Mouse (Mus musculus) limb, embryonic 14.5 days (tissue): ENCODE data around the gene Ppfia1. TPM values are rescaled to one million over a fixed set of nuclear protein-coding genes. Genes with fewer than 3 reads are reported as not detected.

Experiments used
- ATAC-seq: fragments of 200-750 bp; cut with Nextera tagmentation; 2 replicates; pipeline ENCODE4 v1.8.0; 2017; ENCODE audit warnings: low read depth, moderate number of reproducible peaks, moderate TSS enrichment; ENCODE audit not compliant: low FRiP score
- DNase-seq: peaks from one replicate; pipeline ENCODE4 v3.0.0-alpha.2; 2015; ENCODE audit warnings: low spot score
- H3K27ac ChIP-seq: fragments of 300-500 bp; sonication (generic); replicated peaks from 2 replicates; pipeline ENCODE4 v1.5.1; 2014; ENCODE audit warnings: low read depth, mild to moderate bottlenecking, low read length, moderate library complexity, mixed read lengths
- H3K27me3 ChIP-seq: fragments of 300-500 bp; sonication (generic); 2 replicates; pipeline ENCODE4 v1.6.1; 2014; ENCODE audit warnings: low read length, mixed read lengths; ENCODE audit not compliant: control insufficient read depth, insufficient read depth
- H3K36me3 ChIP-seq: fragments of 300-500 bp; sonication (generic); 2 replicates; pipeline ENCODE4 v1.6.1; 2014; ENCODE audit warnings: mild to moderate bottlenecking, low read length, moderate library complexity, mixed read lengths; ENCODE audit not compliant: control insufficient read depth, insufficient read depth
- H3K4me1 ChIP-seq: fragments of 300-500 bp; sonication (generic); 2 replicates; pipeline ENCODE4 v1.6.1; 2014; ENCODE audit warnings: antibody characterized with exemption, low read length, mixed read lengths; ENCODE audit not compliant: control insufficient read depth, insufficient read depth
- H3K4me2 ChIP-seq: fragments of 300-500 bp; sonication (generic); replicated peaks from 2 replicates; pipeline ENCODE4 v1.6.1; 2014; ENCODE audit warnings: low read depth, mild to moderate bottlenecking, low read length, moderate library complexity; ENCODE audit not compliant: severe bottlenecking
- H3K4me3 ChIP-seq: fragments of 300-500 bp; sonication (generic); replicated peaks from 2 replicates; pipeline ENCODE4 v1.5.1; 2014; ENCODE audit warnings: low read length
- H3K9ac ChIP-seq: fragments of 300-500 bp; sonication (generic); 2 replicates; pipeline ENCODE4 v1.6.1; 2014; ENCODE audit warnings: mild to moderate bottlenecking, low read depth, low read length, moderate library complexity; ENCODE audit not compliant: severe bottlenecking
- H3K9me3 ChIP-seq: fragments of 300-500 bp; sonication (generic); 2 replicates; pipeline ENCODE4 v1.6.1; 2016; ENCODE audit warnings: low read length; ENCODE audit not compliant: control insufficient read depth
- POLR2A ChIP-seq: fragments of 200-500 bp; IDR thresholded peaks from 2 replicates; pipeline ENCODE4 v1.8.0; 2012; ENCODE audit warnings: inconsistent platforms, mild to moderate bottlenecking, moderate library complexity, borderline replicate concordance; ENCODE audit not compliant: insufficient read depth, insufficient read length; ENCODE audit errors: extremely low read depth
- WGBS: fragments of 180-500 bp; shearing (Covaris S2); extraction: QIAGEN DNeasy Blood & Tissue Kit; methylation state at CpG from one replicate; pipeline ENCODE4 v1.1.7; 2014; 5-methylcytosine and 5-hydroxymethylcytosine counted together
- polyA plus RNA-seq, 2 experiments: library from polyadenylated mRNA; depleted of rRNA in 1 of 2; stranded (reverse) in 1 of 2; unstranded in 1 of 2; fragments of >200 nt; fragmentation: Nextera tagmentation in 1 of 2; extraction: Ambion mirVana in 1 of 2; gene quantifications; 2 replicates each; pipeline versions ENCODE4 v1.2.1 to v1.2.3; 2012 to 2014

Ppfia1 gene
- polyA plus RNA-seq, 2 experiments: 42.0 to 58.1 TPM

- 0% methylated on average over 3 of the region's 3 CpGs for WGBS
- no peak overlapping the region for H3K4me2 ChIP-seq
- H3K9me3 ChIP-seq: no peaks in the 10 kb centered on the region
Measured at GRCm38 (mm10) chr7:144562016-144562415, 8.5 kb upstream of the Ppfia1 start.

GRCm38 (mm10) chr7:144560594-144560993, 7.1 kb upstream of the Ppfia1 start:
- Histone ChIP-seq H3K36me3 (no peaks in the 10 kb centered on the region), H3K9ac (no peak overlapping the region), H3K27ac (no peak overlapping the region), H3K4me2 (no peak overlapping the region), H3K4me3 (no peak overlapping the region), H3K4me1 (no peaks in the 10 kb centered on the region), H3K9me3 (no peaks in the 10 kb centered on the region), H3K27me3 (no peaks in the 10 kb centered on the region)
- WGBS: 84% methylated on average over 4 of the region's 4 CpGs
- no peak for ATAC-seq
- TF ChIP-seq POLR2A: no peak
- no peak for DNase-seq

More at GRCm38 (mm10) chr7:144562016-144562415, 8.5 kb upstream of the Ppfia1 start:
- no peak overlapping the region for H3K27ac ChIP-seq
- ATAC-seq: no peak
- DNase-seq: no peak
- H3K4me1 ChIP-seq: no peaks in the 10 kb centered on the region
- no peak for TF ChIP-seq POLR2A
- no peaks in the 10 kb centered on the region for H3K27me3 ChIP-seq
- no peaks in the 10 kb centered on the region for H3K36me3 ChIP-seq
- no peak overlapping the region for H3K4me3 ChIP-seq
- H3K9ac ChIP-seq: no peak overlapping the region

- no peak overlapping the region for H3K4me3 ChIP-seq
- H3K9me3 ChIP-seq: no peaks in the 10 kb centered on the region
- H3K36me3 ChIP-seq: no peaks in the 10 kb centered on the region
- no peak overlapping the region for H3K27ac ChIP-seq
- H3K27me3 ChIP-seq: no peaks in the 10 kb centered on the region
- 46% methylated on average over 6 of the region's 6 CpGs for WGBS
- H3K4me1 ChIP-seq: peaks cover 5% of the 10 kb centered on the region; the same call in 1 of the 2 replicates
- H3K9ac ChIP-seq: no peak overlapping the region
- H3K4me2 ChIP-seq: no peak overlapping the region
- DNase-seq (no peak), ATAC-seq (no peak)
- TF ChIP-seq POLR2A: no peak
Measured at GRCm38 (mm10) chr7:144558552-144558951, 5.0 kb upstream of the Ppfia1 start.

- H3K36me3 ChIP-seq: peaks cover 29% of the 10 kb centered on the region
- peak overlapping the region; percentile 83 for H3K4me2 ChIP-seq
- peaks cover 12% of the 10 kb centered on the region for H3K4me1 ChIP-seq
- no peak for TF ChIP-seq POLR2A
- no peak overlapping the region for H3K27ac ChIP-seq
- H3K27me3 ChIP-seq: no peaks in the 10 kb centered on the region
- peak overlapping the region; percentile 94 for H3K4me3 ChIP-seq
- peak overlapping the region; percentile 61 for H3K9ac ChIP-seq
- H3K9me3 ChIP-seq: no peaks in the 10 kb centered on the region
- ATAC-seq: peak; percentile 12; the same call in 1 of the 2 replicates
- 23% methylated on average over 8 of the region's 8 CpGs for WGBS
- DNase-seq: no peak
Measured at GRCm38 (mm10) chr7:144554123-144554472, 569 bp upstream of the Ppfia1 start.

- H3K4me2 ChIP-seq: peak overlapping the region; percentile 83
- no peak for TF ChIP-seq POLR2A
- peak overlapping the region; percentile 95 for H3K9ac ChIP-seq
- peaks cover 36% of the 10 kb centered on the region for H3K36me3 ChIP-seq
- peaks cover 12% of the 10 kb centered on the region for H3K4me1 ChIP-seq
- no peak for DNase-seq
- H3K27ac ChIP-seq: no peak overlapping the region
- no peaks in the 10 kb centered on the region for H3K27me3 ChIP-seq
- no peak for ATAC-seq
- peak overlapping the region; percentile 94 for H3K4me3 ChIP-seq
- 90% methylated on average over 8 of the region's 8 CpGs for WGBS
- H3K9me3 ChIP-seq: no peaks in the 10 kb centered on the region
Measured at GRCm38 (mm10) chr7:144552274-144552673, 1.3 kb downstream of the Ppfia1 start.

- ATAC-seq (no peak), DNase-seq (no peak)
- Histone ChIP-seq H3K4me3 (no peak overlapping the region), H3K36me3 (peaks cover 46% of the 10 kb centered on the region), H3K4me2 (no peak overlapping the region), H3K9me3 (no peaks in the 10 kb centered on the region), H3K9ac (no peak overlapping the region), H3K27ac (no peak overlapping the region), H3K27me3 (no peaks in the 10 kb centered on the region), H3K4me1 (peaks cover 12% of the 10 kb centered on the region)
- WGBS: 82% methylated on average over 1 of the region's 1 CpGs
- TF ChIP-seq POLR2A: no peak
Measured at GRCm38 (mm10) chr7:144550811-144551210, 2.7 kb downstream of the Ppfia1 start.
